Mouse (Mus musculus) R1 (cell line): ENCODE results near the gene B3galt1.

Experiments
- DNase-seq: peaks from one replicate; pipeline ENCODE4 v3.0.0-alpha.2; 2018; ENCODE audit warnings: low read depth, low spot score

Gene B3galt1

DNA sequence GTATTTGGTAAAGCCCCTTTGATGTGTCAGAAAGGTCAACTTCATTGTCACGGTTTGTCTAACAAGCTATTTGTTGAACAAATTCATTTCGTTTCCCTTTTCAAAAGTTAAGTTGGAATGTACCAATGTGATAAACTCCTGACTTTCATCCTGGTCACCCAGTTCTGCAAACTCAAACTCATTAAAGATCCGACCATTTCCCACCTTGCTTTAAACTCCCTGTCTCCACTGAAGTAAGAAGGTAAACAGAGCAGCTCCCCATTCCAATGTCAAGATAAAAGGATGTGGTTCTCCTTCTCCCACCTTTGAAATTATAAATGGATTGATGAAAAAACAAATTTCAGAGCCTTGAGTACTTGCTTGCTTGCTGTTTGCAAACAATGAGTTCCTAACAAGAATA is 487.6 kb downstream of the B3galt1 start:
- DNase-seq = no peak

DNA sequence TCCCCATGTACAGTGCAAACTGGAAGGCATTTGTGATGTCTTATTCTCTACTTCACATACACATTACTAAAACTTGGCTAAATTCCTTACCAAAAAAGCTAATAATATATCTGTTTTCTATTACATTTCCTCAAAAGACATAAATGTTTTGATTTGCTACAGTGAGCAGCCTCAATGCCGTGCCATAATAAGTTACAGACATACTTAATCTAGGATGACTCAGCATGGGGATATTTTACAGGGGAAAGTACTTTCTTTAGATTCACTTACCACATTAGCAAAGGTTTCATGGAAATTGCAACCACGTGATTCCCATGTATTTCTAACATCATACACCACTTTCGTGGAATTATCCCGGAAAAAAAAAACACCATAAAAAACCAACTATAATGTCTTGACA is 495.7 kb downstream of the B3galt1 start:
- no peak for DNase-seq

DNA sequence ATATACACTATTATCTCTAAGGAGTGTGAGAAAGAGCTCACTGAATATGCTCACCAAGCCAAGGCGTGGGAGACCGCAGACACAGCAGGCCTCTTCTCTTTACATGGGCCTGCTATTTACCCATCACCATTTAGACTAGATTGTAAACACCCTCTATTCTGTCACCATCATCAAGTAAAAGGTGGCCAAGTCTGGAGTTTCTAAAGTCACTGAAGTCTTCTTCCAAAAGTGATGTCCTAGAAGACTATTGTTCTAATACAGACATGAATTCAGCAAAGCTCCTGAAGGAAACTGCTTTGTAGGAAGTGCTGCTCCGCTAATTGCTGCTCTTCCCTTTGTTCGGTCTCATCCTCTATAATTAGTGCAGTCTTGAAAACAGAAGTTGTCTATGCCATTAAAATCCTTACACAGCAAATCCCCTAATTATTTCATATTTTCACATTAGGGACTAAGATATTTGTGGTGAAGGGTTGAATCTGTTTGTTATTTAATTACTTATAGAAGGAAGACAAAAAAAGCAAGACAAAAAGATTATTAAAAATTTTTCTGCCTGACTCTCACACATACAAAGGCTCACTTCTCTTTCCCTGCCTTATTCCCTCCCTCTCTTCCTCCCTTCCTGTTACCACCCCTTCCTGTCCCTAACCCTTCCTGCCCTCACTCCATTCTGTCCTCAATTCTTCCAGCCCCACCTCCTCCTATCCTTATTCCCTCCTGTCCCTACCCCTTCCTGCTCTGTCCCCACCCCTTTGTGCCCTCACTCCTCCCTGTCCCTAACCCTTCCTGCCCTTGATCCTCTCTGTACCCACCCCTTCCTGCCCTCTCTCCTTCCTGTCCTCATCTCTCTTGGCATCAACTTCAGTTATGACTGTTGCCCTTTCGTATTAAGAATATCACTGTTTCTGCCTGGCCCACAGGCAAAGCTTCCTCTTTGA is 514.0 kb downstream of the B3galt1 start:
- DNase-seq = no peak

DNA sequence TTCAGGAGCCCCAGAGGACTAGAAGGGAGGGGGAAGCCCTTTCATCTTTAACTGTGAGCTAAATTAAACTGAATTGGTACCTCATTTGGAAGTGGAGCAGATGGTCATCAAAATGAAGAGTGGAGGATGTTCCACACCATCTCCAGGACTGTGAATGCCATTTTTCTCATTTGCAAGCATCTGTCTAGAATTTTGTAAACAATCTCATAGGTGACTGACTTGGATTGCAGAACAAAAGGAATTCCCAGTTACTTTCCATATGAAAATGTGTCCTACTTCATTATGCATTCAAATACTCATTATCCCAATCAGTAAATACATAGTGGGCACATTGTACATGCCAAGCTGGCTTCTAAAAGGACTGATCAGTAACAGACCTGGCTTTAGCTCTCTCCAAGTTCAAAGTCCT is 515.2 kb downstream of the B3galt1 start:
- no peak for DNase-seq

DNA sequence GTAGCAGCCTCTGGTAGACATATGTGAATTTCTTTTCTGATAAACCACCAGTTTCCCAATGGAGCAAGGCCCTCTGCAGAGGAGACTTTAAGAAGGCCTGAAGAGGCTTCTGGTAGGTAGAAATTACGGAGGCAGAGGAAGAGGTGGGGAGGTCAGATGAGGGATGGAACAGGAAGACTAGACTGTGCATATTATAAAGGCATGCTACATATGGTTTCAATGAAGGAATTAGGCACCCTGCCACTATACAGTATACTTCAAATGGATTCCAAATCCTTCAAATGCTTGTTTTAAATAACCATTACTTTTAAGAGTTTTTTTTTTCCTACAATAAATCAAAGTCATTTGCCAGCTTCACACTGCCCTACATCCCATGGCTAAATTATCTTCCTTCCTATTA is 518.8 kb downstream of the B3galt1 start:
- no peak for DNase-seq

DNA sequence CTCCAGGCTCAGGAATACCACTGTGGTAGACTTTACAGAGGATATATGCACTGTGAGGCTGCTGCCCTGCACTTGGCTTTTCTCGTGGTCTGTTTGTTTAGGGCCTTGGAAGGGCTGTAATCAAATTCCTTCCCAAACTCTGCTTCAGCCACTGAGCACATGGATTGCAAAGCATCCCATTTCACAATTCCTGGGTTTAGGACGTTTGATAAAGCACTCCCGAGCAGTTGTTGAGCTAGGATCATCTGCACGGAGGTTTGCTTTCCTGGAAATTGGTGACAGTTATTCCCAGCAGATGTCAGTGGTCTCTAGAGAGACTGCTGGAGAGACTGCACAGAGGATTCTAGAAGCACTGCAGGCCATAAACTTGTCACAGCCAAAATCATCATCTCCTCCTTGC is 520.4 kb downstream of the B3galt1 start:
- no peak for DNase-seq

DNA sequence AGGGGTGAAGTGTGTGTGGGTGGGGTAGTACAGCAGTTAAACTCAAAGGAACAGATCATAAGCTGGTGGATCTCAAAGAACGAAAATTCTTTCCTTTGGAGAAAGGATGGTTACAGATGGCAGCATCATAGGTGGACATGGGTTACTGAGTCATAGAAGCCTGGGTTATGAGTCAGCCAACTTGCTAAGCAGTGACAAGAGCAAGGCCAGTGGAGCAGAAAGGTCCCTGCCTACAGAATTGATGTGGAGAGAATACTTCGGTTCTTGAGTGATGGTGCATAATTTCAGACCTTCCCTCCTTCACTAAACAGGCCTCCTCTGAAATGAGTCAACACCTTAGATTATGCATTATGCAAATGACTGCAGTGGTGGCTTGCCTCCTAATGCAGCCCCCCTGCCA is 525.9 kb downstream of the B3galt1 start:
- no peak for DNase-seq

DNA sequence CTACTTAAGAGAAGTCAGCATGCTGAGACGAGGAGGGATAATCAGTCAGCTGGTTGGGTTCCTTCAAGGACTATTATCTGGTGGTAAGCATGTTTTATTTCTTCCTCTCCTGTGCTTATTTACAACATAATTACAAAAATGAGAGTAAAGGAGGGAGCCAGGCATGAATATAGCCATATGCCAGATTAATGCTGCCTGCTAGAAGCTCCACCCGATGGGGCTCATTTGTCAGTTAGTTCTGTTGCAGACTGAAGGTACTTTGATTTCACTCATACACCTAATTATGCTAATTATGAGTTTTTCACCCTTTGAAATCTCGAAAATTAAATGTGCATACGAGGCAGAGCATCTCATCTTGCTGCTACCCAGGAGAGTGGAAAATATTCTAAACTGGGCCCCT is 539.0 kb downstream of the B3galt1 start:
- no peak for DNase-seq

DNA sequence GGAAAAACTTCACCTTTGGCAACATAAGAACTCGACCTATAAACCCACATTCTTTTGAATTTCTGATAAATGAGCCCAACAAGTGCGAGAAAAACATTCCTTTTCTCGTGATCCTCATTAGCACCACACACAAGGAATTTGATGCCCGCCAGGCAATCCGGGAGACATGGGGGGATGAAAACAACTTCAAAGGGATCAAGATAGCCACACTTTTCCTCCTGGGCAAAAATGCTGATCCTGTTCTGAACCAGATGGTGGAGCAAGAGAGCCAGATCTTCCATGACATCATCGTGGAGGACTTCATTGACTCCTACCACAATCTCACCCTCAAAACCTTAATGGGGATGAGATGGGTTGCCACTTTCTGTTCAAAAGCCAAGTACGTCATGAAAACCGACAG is 552.4 kb downstream of the B3galt1 start:
- peak; percentile 64 for DNase-seq

DNA sequence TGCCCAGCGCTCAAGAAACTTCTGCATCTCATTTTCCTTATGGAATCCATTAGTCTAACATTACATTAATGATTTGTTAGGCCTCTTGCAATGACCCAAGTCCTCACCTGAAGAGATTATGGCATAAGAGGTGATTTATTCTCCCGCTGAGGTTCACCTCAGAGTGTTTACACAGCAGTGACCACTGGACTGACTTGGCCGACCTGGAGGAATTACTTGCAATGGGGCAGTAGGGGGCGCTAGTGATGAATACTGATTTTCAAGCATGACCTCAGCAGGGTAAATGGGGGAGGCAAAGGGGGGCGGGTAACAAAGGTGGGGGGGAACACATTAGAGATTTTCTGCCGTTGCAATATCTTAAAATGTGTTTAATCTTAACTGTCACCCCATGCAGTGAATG is 559.1 kb downstream of the B3galt1 start:
- DNase-seq = peak; percentile 23

DNA sequence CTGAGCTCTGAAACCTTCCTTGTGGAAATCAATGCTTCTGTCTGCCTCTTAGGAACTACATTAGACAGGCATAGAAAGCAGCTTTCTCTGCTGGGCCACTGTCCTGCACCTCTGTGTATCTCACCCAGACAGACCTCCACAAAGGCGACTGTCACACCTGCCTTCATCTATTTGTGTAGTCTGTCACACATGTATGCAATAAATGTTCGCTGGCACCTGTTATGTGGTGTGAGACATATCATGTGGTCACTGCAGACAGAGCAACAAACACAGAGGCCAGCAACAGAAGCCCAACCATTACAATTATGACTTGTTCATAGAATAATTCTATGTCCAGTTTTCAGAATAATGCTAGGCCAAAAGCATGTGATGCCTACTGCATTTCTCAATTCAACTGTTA is 575.4 kb downstream of the B3galt1 start:
- DNase-seq = no peak

DNA sequence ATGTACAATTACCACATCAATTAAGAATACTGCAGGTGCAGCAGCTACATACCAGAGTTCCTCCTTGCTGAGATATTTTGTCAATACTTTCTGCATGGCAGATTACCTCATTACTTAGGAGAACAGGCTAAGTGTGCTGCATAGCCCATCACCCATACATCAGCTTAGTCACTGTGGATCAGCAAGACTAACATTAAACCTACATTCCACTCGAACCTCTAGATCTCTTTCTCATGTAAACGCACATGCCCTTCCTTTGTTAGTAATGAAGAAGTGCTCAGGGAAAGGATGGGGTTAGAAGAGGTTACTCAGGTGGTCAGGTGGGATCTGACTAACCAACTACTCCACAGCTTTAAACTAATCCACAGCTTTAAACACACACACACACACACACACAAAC is 577.6 kb downstream of the B3galt1 start:
- peak; percentile 40 for DNase-seq

DNA sequence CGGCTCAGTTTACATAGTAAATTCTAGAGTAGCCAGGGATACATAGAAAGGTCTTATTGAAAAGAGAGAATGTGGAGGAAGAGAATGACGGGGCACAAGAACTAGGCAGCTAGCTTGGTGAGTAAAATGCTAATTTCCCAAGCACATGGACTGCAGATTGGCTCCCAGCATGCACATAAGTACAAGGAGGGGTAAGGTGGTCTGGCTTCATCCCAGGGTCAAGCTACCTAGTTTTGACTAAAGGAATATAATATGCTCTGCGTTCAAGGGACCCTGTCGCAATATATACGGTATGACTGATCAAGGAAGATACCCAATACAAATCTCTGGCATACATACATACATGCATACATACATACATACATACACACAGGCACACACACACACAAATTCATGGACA is 594.1 kb downstream of the B3galt1 start:
- DNase-seq = no peak

DNA sequence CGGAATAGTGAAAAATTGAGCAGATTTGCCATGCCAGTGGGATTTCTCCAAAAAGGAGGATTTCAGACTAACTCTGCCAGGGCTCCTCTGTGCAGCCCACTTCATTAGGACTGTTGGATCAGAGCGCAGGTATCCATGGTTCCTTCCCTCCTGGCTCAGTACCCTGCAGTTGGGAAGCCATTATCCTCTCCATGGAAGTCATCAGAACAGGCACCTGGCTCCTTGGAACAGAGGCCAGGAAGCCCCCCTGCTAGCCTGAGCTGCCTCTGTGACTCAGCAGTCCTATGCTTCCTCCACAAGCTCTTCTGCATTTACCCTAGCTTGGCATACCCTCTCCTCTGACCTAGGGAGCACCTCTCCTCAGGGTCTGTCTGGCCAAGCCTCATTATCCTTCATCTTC is 594.9 kb downstream of the B3galt1 start:
- no peak for DNase-seq

DNA sequence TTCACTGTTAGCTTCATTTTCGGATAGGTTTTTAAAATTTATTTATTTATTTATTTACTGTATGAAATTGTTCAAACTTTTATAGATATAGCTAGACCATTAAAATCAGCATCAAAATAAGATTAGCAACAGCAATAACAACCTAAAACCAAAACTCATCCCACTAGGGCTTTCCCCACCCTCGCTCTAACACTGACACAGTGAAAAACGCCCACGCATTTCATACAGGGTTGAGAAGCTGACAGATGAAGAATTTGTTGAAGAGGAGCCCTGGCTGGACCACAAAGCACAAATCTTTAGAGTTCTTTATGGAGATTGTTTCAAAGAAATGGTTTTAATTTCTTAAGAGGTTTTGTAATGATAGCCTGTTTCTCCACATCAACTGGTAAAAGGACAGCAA is 596.3 kb downstream of the B3galt1 start:
- no peak for DNase-seq

DNA sequence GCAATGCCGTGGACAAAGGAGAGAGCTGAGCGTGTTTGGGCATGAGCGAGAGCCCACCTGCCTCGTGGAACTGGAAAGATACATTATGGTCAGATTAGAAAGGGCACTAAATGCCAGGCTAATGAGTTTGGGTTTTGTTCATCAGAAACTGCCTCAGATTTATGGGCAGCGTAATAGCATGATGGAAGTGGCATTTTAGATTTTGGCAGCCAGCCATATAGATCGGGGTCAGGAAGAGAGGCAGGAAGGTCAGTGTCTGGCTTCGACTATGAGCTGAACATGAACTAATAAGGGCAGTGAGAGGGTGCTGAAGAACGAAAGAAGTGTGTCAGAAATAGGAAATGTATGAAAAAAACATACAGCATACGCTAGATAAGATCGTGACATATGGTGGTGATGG is 605.6 kb downstream of the B3galt1 start:
- DNase-seq = no peak
